Mouse (Mus musculus): ENCODE data around the gene Ntn4. TPM values are rescaled to one million over a fixed set of nuclear protein-coding genes. Genes with fewer than 3 reads are reported as not detected.
A peak's percentile ranks its signal among the peaks of the same experiment; 100 is the strongest.

Gene Ntn4
- polyA plus RNA-seq, 1 experiment from 2014 or later: 2.1 TPM

- no peak overlapping the region for H3K4me3 ChIP-seq
- WGBS: 56% methylated on average over 13 of the region's 13 CpGs
- no peaks in the 10 kb centered on the region for H3K27me3 ChIP-seq (replicated peaks)
- no peak for ATAC-seq (ENCODE audit: low FRiP score, low read depth)
- H3K27ac ChIP-seq: no peak overlapping the region
- no peaks in the 10 kb centered on the region for H3K9me3 ChIP-seq
- H3K4me2 ChIP-seq (replicated peaks): no peak overlapping the region
- H3K9ac ChIP-seq: no peak overlapping the region
- peaks cover 18% of the 10 kb centered on the region; the same call in 1 of the 2 replicates for H3K4me1 ChIP-seq
- H3K36me3 ChIP-seq: no peaks in the 10 kb centered on the region
These were observed 113.4 kb downstream of the Ntn4 start for GRCm38 (mm10) chr10:93753711-93754391.

DNA sequence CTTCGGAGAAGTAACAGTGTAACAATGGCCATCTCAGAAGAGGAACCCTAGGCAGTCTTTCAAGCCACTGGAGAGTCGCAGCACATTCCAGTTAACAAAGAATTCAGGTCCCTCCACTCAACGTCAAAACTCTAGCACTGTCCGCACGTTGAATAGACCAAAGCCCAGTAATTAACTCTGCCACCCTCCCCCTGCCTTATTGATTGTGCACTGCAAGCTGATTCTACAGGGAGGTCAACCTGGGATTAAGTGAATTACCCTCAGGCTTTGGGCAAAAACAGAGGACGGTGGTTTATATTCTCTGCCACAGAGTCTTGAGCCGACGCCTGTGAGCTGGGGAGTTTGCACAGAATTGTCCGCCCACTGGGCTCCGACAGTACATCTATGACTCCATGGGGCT lies 115.7 kb downstream of the Ntn4 start:
- H3K9ac ChIP-seq: no peak overlapping the region
- H3K9me3 ChIP-seq: no peaks in the 10 kb centered on the region
- H3K27me3 ChIP-seq (replicated peaks): no peaks in the 10 kb centered on the region
- H3K4me1 ChIP-seq: peaks cover 11% of the 10 kb centered on the region; the same call in 1 of the 2 replicates
- ATAC-seq (ENCODE audit: low FRiP score, low read depth): no peak
- no peak overlapping the region for H3K4me2 ChIP-seq (replicated peaks)
- no peak overlapping the region for H3K27ac ChIP-seq
- no peaks in the 10 kb centered on the region for H3K36me3 ChIP-seq
- 38% methylated on average over 10 of the region's 10 CpGs for WGBS
- no peak overlapping the region for H3K4me3 ChIP-seq

GRCm38 (mm10) chr10:93759644-93760043 lies 119.2 kb downstream of the Ntn4 start:
- Histone ChIP-seq H3K4me3 (no peak overlapping the region), H3K36me3 (no peaks in the 10 kb centered on the region), H3K4me2 (replicated peaks) (no peak overlapping the region), H3K27me3 (replicated peaks) (no peaks in the 10 kb centered on the region; the same call in 1 of the 2 replicates), H3K9me3 (no peaks in the 10 kb centered on the region), H3K27ac (no peak overlapping the region), H3K4me1 (0 out of 2 replicates have a peak, but pooled peaks cover 4% of the 10 kb centered on the region), H3K9ac (no peak overlapping the region)
- no peak for ATAC-seq (ENCODE audit: low FRiP score, low read depth)
- 87% methylated on average over 4 of the region's 4 CpGs for WGBS

DNA sequence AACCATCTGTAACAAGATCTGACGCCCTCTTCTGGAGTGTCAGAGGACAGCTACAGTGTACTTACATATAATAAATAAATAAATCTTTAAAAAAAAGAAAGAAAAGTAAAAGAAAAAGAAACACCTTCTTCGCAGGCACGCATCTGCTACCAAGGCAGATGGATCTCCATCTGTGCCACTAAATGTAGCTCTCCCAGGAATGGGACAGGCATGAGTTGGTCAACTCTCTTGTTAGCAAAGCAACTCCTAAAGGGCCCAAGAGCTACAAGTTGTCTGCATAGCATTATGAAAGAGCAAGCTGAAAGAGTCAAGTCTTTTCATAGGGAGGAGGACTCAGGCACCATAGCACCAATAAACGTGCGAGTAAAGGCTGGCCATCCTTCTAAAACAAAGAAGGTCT lies 119.9 kb downstream of the Ntn4 start:
- no peak overlapping the region for H3K4me3 ChIP-seq
- 0 out of 2 replicates have a peak, but pooled peaks cover 4% of the 10 kb centered on the region for H3K4me1 ChIP-seq
- no peaks in the 10 kb centered on the region for H3K9me3 ChIP-seq
- no peak overlapping the region for H3K4me2 ChIP-seq (replicated peaks)
- H3K27ac ChIP-seq: no peak overlapping the region
- no peaks in the 10 kb centered on the region for H3K36me3 ChIP-seq
- ATAC-seq (ENCODE audit: low FRiP score, low read depth): no peak
- H3K9ac ChIP-seq: no peak overlapping the region
- 75% methylated on average over 5 of the region's 5 CpGs for WGBS
- no peaks in the 10 kb centered on the region; the same call in 1 of the 2 replicates for H3K27me3 ChIP-seq (replicated peaks)

- ATAC-seq (ENCODE audit: low FRiP score, low read depth): no peak
- H3K4me2 ChIP-seq (replicated peaks): no peak overlapping the region
- 32% methylated on average over 5 of the region's 5 CpGs for WGBS
These were observed 122.6 kb downstream of the Ntn4 start for GRCm38 (mm10) chr10:93763074-93763473.

GRCm38 (mm10) chr10:93766221-93766620 lies 125.7 kb downstream of the Ntn4 start:
- 95% methylated on average over 5 of the region's 5 CpGs for WGBS
- Histone ChIP-seq H3K36me3 (no peaks in the 10 kb centered on the region), H3K27me3 (replicated peaks) (peaks cover 4% of the 10 kb centered on the region; the same call in 1 of the 2 replicates), H3K9ac (no peak overlapping the region), H3K27ac (no peak overlapping the region), H3K4me2 (replicated peaks) (no peak overlapping the region), H3K4me1 (0 out of 2 replicates have a peak, but pooled peaks cover 2% of the 10 kb centered on the region), H3K4me3 (no peak overlapping the region), H3K9me3 (no peaks in the 10 kb centered on the region)
- no peak for ATAC-seq (ENCODE audit: low FRiP score, low read depth)

More at GRCm38 (mm10) chr10:93763074-93763473, 122.6 kb downstream of the Ntn4 start:
- Histone ChIP-seq H3K27ac (no peak overlapping the region), H3K9me3 (no peaks in the 10 kb centered on the region), H3K4me1 (no peaks in the 10 kb centered on the region), H3K36me3 (no peaks in the 10 kb centered on the region), H3K9ac (no peak overlapping the region), H3K4me3 (no peak overlapping the region), H3K27me3 (replicated peaks) (no peaks in the 10 kb centered on the region; the same call in 1 of the 2 replicates)

DNA sequence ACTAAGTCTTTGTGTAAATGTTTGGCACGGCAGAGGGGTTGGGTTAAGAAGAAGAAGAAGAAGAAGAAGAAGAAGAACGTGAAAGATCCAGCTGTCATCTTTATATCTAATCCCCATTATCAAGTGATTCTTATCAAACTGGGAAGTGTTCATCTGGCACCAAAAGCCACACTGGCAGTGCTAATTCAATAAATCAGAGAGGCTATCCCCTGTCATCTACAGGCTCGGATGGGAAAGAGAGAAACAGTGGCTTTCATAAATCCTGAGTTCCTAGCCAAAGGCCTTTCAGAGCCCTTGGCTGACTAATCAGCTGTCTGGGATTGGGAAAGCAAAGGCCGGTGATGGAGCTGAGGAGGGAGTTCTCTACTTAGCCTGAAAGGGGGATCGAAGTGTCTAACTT lies 126.8 kb downstream of the Ntn4 start:
- no peak for ATAC-seq (ENCODE audit: low FRiP score, low read depth)
- H3K9me3 ChIP-seq: no peaks in the 10 kb centered on the region
- H3K4me1 ChIP-seq: 0 out of 2 replicates have a peak, but pooled peaks cover 5% of the 10 kb centered on the region
- WGBS: 74% methylated on average over 5 of the region's 5 CpGs
- no peaks in the 10 kb centered on the region for H3K36me3 ChIP-seq
- H3K4me3 ChIP-seq: no peak overlapping the region
- no peak overlapping the region for H3K27ac ChIP-seq
- H3K9ac ChIP-seq: no peak overlapping the region
- H3K4me2 ChIP-seq (replicated peaks): no peak overlapping the region
- peaks cover 4% of the 10 kb centered on the region; the same call in 1 of the 2 replicates for H3K27me3 ChIP-seq (replicated peaks)

DNA sequence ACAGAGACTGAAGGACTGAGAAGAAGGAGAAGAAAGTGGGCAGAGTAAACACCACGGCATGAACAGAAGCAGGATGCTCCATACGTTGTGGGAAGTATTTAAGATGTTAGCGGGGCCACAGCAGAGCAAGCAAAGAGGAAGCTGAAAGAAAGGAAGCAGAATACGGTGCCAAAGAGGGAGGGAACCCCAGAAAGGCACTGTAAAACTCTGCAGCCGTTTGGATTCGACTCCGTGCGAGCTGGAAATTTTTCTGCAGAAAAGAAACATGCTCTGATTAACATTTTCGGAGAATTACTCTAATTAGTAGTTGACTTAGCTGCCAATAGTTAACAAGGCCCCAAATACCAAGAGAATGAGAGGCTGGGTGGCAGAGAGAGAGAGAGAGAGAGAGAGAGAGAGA lies 127.7 kb downstream of the Ntn4 start:
- Histone ChIP-seq H3K4me1 (0 out of 2 replicates have a peak, but pooled peaks cover 5% of the 10 kb centered on the region), H3K27ac (no peak overlapping the region), H3K9ac (no peak overlapping the region), H3K4me3 (no peak overlapping the region), H3K9me3 (no peaks in the 10 kb centered on the region), H3K36me3 (no peaks in the 10 kb centered on the region), H3K27me3 (replicated peaks) (peaks cover 4% of the 10 kb centered on the region; the same call in 1 of the 2 replicates), H3K4me2 (replicated peaks) (no peak overlapping the region)
- ATAC-seq (ENCODE audit: low FRiP score, low read depth): no peak
- WGBS: 77% methylated on average over 9 of the region's 9 CpGs

- H3K9me3 ChIP-seq: no peaks in the 10 kb centered on the region
- no peak overlapping the region for H3K9ac ChIP-seq
- ATAC-seq (ENCODE audit: low FRiP score, low read depth): peak; percentile 85
- no peak overlapping the region for H3K27ac ChIP-seq
- 17% methylated on average over 9 of the region's 9 CpGs for WGBS
- H3K4me2 ChIP-seq (replicated peaks): no peak overlapping the region
- no peak overlapping the region for H3K4me3 ChIP-seq
- no peaks in the 10 kb centered on the region for H3K36me3 ChIP-seq
- H3K4me1 ChIP-seq: 0 out of 2 replicates have a peak, but pooled peaks cover 5% of the 10 kb centered on the region
- peaks cover 7% of the 10 kb centered on the region; the same call in 1 of the 2 replicates for H3K27me3 ChIP-seq (replicated peaks)
These were observed 131.5 kb downstream of the Ntn4 start for GRCm38 (mm10) chr10:93771931-93772465.

DNA sequence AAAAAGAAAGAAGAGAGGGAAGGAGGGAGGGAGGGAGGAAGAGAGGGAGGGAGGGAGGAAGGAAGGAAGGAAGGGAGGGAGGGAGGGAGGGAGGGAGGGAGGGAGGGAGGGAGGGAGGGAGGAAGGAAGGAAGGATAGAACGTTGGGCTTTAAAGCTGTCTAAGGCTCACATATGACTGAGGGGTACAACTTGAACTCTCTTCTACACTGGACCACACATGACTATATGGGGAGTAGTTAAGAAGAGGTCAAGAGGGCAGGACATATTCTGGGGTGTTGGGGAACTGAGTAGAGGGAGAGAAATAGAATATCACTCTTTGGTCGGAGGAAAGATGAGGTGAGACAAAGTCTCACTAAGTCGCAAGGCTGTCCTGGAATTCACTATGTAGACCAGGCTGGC lies 132.0 kb downstream of the Ntn4 start:
- Histone ChIP-seq H3K36me3 (no peaks in the 10 kb centered on the region), H3K27me3 (replicated peaks) (peaks cover 7% of the 10 kb centered on the region; the same call in 1 of the 2 replicates), H3K4me1 (0 out of 2 replicates have a peak, but pooled peaks cover 5% of the 10 kb centered on the region), H3K9me3 (no peaks in the 10 kb centered on the region), H3K4me2 (replicated peaks) (no peak overlapping the region), H3K9ac (no peak overlapping the region), H3K4me3 (no peak overlapping the region), H3K27ac (no peak overlapping the region)
- WGBS: 74% methylated on average over 3 of the region's 3 CpGs
- ATAC-seq (ENCODE audit: low FRiP score, low read depth): peak; percentile 52; the same call in 1 of the 2 replicates

DNA sequence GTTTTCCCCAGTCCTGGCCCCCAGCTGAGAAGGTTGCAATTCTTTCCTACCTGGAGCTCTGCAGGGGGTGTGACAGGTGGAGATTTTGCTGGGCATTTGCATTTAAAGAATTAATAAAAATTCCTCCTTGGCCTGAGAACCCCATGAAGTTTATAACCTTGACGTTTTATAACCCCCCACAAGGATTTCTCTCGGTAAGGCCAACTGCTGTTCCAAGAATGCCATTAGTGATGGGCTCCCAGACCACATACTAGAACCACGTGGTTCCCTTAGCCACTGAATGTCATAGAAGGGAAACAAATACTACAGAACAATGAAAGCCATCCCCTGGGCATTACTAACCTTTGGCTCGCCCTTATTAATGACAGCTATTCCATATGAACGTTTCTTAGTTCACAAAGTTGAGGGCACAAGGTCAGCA lies 136.3 kb downstream of the Ntn4 start:
- no peaks in the 10 kb centered on the region for H3K36me3 ChIP-seq
- no peak overlapping the region for H3K4me3 ChIP-seq
- H3K9ac ChIP-seq: no peak overlapping the region
- H3K4me2 ChIP-seq (replicated peaks): no peak overlapping the region
- no peak for ATAC-seq (ENCODE audit: low FRiP score, low read depth)
- H3K27ac ChIP-seq: no peak overlapping the region
- H3K9me3 ChIP-seq: no peaks in the 10 kb centered on the region
- H3K4me1 ChIP-seq: no peaks in the 10 kb centered on the region
- peaks cover 3% of the 10 kb centered on the region; the same call in 1 of the 2 replicates for H3K27me3 ChIP-seq (replicated peaks)
- WGBS: 21% methylated on average over 5 of the region's 5 CpGs

DNA sequence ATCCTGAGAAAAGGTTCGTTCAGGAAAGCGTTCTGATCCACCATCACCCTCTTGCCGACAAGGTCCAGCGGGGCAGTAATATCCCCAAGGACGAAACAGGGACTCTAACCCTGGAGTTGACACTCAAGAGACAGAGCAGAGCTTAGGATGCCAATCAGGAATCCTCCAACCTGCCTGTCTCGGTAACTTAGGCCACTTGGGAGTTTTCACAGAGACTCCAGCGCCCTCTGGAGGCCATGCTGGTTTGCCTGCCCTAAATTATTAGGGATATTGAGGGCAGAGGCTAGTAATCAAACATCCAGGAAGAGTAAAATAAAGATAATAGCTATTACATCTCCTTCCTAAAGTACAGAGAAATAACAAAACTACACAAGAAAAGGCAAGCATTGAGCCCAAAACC lies 136.9 kb downstream of the Ntn4 start:
- no peak for ATAC-seq (ENCODE audit: low FRiP score, low read depth)
- H3K27me3 ChIP-seq (replicated peaks): peaks cover 3% of the 10 kb centered on the region; the same call in 1 of the 2 replicates
- H3K9ac ChIP-seq: no peak overlapping the region
- no peaks in the 10 kb centered on the region for H3K4me1 ChIP-seq
- H3K4me2 ChIP-seq (replicated peaks): no peak overlapping the region
- H3K27ac ChIP-seq: no peak overlapping the region
- no peaks in the 10 kb centered on the region for H3K9me3 ChIP-seq
- no peaks in the 10 kb centered on the region for H3K36me3 ChIP-seq
- H3K4me3 ChIP-seq: no peak overlapping the region
- 50% methylated on average over 7 of the region's 7 CpGs for WGBS
